Mouse (Mus musculus): ENCODE data around the gene Lin28a.

DNA sequence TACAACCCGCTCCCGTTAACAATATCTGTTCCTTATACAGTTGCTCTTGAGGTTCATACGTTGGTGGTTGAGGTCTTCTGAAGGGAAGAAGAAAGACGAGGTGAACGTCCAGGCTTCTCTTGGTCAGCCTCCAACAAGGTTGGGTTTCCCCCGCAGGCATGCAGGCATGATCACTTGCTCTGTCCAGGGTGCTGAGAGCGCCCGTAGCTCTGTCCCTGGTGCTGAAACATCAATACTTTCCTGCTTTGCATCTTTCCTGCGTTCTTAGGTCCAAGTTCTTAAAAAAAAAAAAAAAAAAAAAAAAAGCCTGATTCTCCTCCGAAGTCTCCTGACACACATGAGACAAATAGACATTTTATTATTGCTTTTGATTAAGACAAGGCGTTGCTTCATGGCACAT, 2.0 kb upstream of the Lin28a start:
- TF ChIP-seq POLR2A (IDR thresholded peaks at IDR 0.05; ENCODE audit: insufficient read depth, low read depth, low read length), result no peak
- no peak for TF ChIP-seq CTCF (IDR thresholded peaks at IDR 0.05; ENCODE audit: insufficient read depth, low read depth, low read length)
